Mouse (Mus musculus): Measurements from ENCODE around the gene Scaf8. TPM values are rescaled to one million over a fixed set of nuclear protein-coding genes. Genes with fewer than 3 reads are reported as not detected.

The Scaf8 gene
- total RNA-seq, 4 experiments from 2014 or later, result 21.0 to 25.8 (median 22.5) TPM

- DNase-seq (ENCODE audit: low spot score in 2 of 2), result no peak
These were observed 92.9 kb downstream of the Scaf8 start for GRCm38 (mm10) chr17:3207529-3208240.

- DNase-seq (ENCODE audit: low spot score in 2 of 2), result no peak
These were observed 93.7 kb downstream of the Scaf8 start for GRCm38 (mm10) chr17:3208471-3208870.

GRCm38 (mm10) chr17:3209581-3209980 lies 94.8 kb downstream of the Scaf8 start:
- no peak for DNase-seq (ENCODE audit: low spot score in 2 of 2)

- no peak for DNase-seq (ENCODE audit: low spot score in 2 of 2)
These were observed 95.4 kb downstream of the Scaf8 start for GRCm38 (mm10) chr17:3210134-3210533.

GRCm38 (mm10) chr17:3212105-3212504 lies 97.3 kb downstream of the Scaf8 start:
- DNase-seq (ENCODE audit: low spot score in 2 of 2), result no peak

GRCm38 (mm10) chr17:3212886-3213285 lies 98.1 kb downstream of the Scaf8 start:
- no peak for DNase-seq (ENCODE audit: low spot score in 2 of 2)

- no peak for DNase-seq (ENCODE audit: low spot score in 2 of 2)
These were observed 100.1 kb downstream of the Scaf8 start for GRCm38 (mm10) chr17:3214852-3215251.

GRCm38 (mm10) chr17:3217023-3217422 lies 102.3 kb downstream of the Scaf8 start:
- DNase-seq (ENCODE audit: low spot score in 2 of 2), result no peak

GRCm38 (mm10) chr17:3218364-3218763 lies 103.6 kb downstream of the Scaf8 start:
- no peak for DNase-seq (ENCODE audit: low spot score in 2 of 2)

GRCm38 (mm10) chr17:3218916-3219315 lies 104.1 kb downstream of the Scaf8 start:
- no peak for DNase-seq (ENCODE audit: low spot score in 2 of 2)

GRCm38 (mm10) chr17:3220201-3220600 lies 105.4 kb downstream of the Scaf8 start:
- DNase-seq (ENCODE audit: low spot score in 2 of 2), result no peak

GRCm38 (mm10) chr17:3223071-3223470 lies 108.3 kb downstream of the Scaf8 start:
- no peak for DNase-seq (ENCODE audit: low spot score in 2 of 2)

- no peak for DNase-seq (ENCODE audit: low spot score in 2 of 2)
These were observed 108.9 kb downstream of the Scaf8 start for GRCm38 (mm10) chr17:3223721-3224120.

GRCm38 (mm10) chr17:3224383-3225106 lies 109.8 kb downstream of the Scaf8 start:
- peak; percentile 76 to 80 for DNase-seq (ENCODE audit: low spot score in 2 of 2)

- DNase-seq (ENCODE audit: low spot score in 2 of 2), result peak; percentile 21 to 26
These were observed 115.6 kb downstream of the Scaf8 start for GRCm38 (mm10) chr17:3230231-3231000.

- DNase-seq (ENCODE audit: low spot score in 2 of 2), result no peak
These were observed 117.9 kb downstream of the Scaf8 start for GRCm38 (mm10) chr17:3232626-3233025.

GRCm38 (mm10) chr17:3243672-3244071 lies 128.9 kb downstream of the Scaf8 start:
- no peak for DNase-seq (ENCODE audit: low spot score in 2 of 2)

GRCm38 (mm10) chr17:3244881-3245739 lies 130.3 kb downstream of the Scaf8 start:
- DNase-seq (ENCODE audit: low spot score in 2 of 2), result peak; percentile 5 to 12

GRCm38 (mm10) chr17:3246665-3247370 lies 132.0 kb downstream of the Scaf8 start:
- DNase-seq (ENCODE audit: low spot score in 2 of 2), result no peak
